Mouse (Mus musculus) cerebellum, adult 2 months (tissue): ENCODE measurements around the gene Dnah17.

ENCODE experiments used
- CTCF ChIP-seq: fragments of 200-500 bp; IDR thresholded peaks from 2 replicates; pipeline ENCODE4 v1.5.1; 2011; ENCODE audit warnings: low read depth, mild to moderate bottlenecking, control low read depth, low read length, moderate library complexity, borderline replicate concordance; ENCODE audit not compliant: insufficient read depth
- POLR2A ChIP-seq: fragments of 200-500 bp; IDR thresholded peaks from 2 replicates; pipeline ENCODE4 v1.6.1; 2011; ENCODE audit warnings: low read length, control low read depth, borderline replicate concordance; ENCODE audit not compliant: insufficient read depth

DNA sequence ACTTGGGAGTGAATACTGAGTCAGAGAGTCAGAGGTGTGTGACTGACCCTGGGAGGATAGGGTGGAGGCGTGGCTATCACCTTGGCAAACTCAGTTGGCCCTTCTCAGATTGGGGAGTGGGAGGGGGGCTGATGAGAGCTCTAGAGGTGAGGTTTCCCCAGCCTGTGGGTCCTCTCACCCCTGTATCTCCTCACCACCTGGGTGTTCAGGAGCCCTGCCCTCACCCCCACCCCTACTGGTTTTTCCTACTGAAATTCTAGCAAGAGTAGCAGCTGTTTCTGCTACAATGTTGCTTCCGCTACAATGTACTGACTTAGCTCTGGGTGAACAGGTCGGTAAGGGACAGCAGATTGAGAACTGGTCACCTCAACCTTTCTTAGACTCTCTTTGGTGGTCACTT lies 46.2 kb downstream of the Dnah17 start:
- TF ChIP-seq CTCF = no peak
- no peak for TF ChIP-seq POLR2A
